Mouse (Mus musculus): ENCODE data around the gene Prr12.

Gene Prr12

GRCm38 (mm10) chr7:45051601-45051974 is 1.1 kb downstream of the Prr12 start:
- no peak for DNase-seq (ENCODE audit: low read depth, low spot score)

DNA sequence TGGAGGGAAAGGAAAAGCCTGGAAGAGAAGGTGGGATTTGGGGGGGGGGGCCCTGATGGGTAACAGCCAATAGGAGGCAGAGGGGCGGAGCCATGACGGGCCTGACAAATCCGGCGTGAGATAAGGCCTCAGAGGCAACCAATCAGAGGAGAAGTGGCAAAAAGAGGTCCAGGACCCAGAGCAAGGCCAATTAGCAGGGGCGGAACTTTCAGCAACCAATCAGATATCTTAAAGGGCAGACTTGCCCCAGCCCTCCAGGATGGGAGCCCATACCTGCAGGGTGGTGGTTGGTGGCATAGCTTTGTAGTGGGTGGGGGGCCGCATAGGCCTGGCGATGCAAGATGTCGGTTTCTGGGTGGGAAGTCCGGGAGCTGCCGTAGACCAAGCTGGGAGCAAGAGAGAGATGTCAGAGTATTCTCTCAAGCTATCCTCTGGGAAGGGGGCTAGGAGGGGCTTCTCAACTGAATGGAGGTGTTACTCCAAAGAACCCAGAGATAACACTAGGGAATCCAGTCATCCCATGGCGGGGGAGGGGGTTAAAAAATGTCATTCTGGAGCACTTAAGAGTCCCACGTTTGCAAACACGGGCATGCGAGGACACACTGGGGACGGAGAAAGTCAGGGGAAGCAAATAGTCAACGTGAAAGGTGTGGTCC is 1.6 kb downstream of the Prr12 start:
- DNase-seq (ENCODE audit: low read depth, low spot score), result peak; percentile 97

DNA sequence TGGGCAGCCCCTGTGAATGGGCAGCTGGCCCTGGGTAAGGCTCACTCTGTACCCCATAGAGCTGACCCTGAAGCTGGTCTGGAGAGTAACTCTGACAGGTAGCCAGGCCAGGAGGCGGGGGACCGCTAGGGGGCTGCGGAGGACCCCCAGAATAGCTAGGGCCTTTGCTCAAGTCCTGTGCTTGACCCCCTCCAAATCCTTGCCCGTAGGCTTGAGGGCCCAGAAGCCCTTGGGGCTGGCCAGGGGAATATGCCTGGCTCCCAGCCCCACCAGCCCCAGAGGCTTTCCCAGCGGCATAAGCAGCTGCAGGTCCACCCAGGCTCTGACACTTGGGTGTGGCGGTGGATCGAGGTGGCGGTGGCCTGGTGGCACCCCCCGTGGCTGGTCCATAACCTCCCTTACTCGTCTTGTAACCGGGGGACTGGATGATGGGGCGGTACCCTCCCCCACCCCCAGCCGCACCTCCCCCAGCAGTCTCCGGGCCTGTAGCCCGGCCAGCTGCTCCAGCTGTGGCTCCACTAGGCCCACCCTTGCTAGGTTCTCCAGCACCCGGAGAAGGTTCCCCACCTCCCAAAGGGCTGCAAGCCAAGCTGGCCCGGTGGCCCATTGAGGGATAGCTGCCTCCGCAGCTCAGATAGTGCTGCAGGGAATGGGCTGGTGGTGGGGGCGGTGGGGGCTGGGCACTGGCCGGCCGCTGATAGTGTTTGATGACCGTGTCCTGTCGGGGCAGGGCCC is 3.6 kb downstream of the Prr12 start:
- DNase-seq (ENCODE audit: low read depth, low spot score), result no peak

- peak; percentile 66 for DNase-seq (ENCODE audit: low read depth, low spot score)
These were observed 4.4 kb downstream of the Prr12 start for GRCm38 (mm10) chr7:45048001-45048890.

DNA sequence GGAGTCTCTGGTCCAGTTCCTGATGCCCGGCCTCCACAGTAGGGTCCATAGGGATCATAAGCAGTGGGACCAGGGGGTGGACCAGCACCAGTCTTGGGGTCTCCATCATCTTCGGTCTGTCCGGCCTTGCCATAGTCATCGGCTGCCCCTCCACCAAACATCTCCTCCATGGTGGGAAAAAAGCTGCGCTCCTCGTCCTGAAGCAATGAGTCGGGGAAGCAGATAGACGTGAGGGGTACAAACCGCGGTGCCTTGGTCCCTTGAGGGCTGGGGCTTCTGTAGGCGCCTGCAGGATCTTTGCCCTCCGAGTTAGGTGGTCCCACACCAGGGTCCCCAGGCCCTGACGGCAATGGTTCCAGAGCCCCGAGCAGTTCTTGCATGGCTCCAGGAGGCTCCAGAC is 5.2 kb downstream of the Prr12 start:
- no peak for DNase-seq (ENCODE audit: low read depth, low spot score)

DNA sequence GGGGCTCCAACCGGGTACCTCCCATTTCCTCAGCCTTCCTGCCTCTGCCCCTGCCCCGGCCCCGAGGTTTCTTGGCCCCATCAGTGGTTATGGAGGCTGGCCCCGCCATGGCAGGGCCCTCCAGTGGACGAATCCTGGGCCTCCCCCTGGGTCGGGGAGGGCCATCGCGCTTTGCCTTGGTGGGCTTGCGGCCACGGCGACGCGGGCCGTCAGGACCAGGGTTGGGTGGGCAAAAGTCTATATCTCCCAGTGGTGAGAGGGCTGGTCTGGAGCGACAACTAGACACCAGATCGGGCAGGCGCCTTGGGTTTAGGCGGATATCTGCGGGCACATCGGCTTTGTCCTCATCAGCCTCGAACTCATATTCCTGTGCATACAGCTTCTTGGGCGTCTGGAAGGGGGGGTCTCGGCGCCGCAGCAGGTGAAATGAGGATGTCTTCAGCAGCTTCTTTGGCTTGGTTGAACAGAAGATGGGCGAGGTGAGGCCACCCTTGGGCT is 5.8 kb downstream of the Prr12 start:
- no peak for DNase-seq (ENCODE audit: low read depth, low spot score)

- no peak for DNase-seq (ENCODE audit: low read depth, low spot score)
These were observed 6.9 kb downstream of the Prr12 start for GRCm38 (mm10) chr7:45045741-45046140.

- DNase-seq (ENCODE audit: low read depth, low spot score), result no peak
These were observed 9.4 kb downstream of the Prr12 start for GRCm38 (mm10) chr7:45043307-45043706.

DNA sequence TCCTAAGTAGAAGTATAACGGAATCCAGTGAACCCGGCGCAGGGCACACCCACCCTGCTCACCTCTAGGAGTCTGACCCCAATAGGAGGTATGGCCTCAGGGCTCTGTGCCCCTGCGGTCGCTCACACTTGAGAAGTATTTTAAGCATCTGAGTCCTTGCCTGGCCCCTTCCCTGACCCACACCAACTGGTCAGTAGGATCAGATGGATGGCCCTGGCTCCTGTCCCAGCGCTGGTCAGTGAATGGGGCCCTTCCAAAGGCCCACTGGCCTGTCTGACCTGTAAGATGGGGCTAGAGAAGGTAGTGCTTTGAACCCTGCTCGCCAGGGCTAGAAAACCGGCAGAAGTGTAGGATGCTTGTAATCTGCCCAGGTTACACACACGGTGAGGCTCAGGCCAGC is 11.8 kb downstream of the Prr12 start:
- DNase-seq (ENCODE audit: low read depth, low spot score), result no peak

DNA sequence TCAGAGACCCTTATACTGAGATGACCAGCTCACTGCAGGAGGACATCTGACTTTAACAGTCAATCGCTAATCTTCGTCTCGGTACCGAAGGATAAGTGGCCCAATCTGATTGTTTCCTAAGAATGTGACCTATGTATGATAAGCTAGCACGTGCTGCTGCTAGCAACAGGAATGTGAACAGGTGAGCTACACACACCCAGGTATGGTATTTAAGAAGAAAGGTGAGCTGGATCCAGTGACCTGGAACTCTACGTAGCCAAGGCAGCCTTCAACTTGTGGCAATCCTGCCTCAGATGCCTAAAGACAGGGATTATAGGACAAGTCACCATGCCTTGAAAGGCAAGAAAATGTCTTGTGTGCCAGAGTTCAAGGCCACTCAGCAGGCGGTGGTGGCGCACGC is 14.3 kb downstream of the Prr12 start:
- no peak for DNase-seq (ENCODE audit: low read depth, low spot score)

- peak; percentile 75 for DNase-seq (ENCODE audit: low read depth, low spot score)
These were observed 14.8 kb downstream of the Prr12 start for GRCm38 (mm10) chr7:45037720-45038361.

GRCm38 (mm10) chr7:45036702-45037101 is 16.0 kb downstream of the Prr12 start:
- peak; percentile 47 for DNase-seq (ENCODE audit: low read depth, low spot score)

DNA sequence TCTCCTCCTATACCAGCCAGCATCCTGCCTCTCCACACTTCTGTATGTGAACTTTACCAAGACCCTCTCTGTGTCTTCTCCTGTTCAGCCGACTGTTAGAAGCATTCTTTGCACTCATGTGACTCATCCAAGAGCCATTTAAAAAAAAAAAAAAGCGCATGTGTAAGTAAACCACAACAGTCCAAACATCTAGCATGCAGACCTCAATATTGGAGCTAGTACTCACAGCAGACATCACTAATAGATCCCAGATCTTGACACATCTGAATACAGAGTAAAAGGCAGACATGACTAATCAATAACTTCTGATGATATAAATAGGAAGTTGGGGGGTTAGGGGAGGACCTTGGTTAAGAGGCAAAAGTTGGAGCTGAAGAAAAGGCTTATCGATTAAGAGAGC is 17.1 kb downstream of the Prr12 start:
- no peak for DNase-seq (ENCODE audit: low read depth, low spot score)

GRCm38 (mm10) chr7:45033722-45034359 is 18.8 kb downstream of the Prr12 start:
- DNase-seq (ENCODE audit: low read depth, low spot score), result no peak

DNA sequence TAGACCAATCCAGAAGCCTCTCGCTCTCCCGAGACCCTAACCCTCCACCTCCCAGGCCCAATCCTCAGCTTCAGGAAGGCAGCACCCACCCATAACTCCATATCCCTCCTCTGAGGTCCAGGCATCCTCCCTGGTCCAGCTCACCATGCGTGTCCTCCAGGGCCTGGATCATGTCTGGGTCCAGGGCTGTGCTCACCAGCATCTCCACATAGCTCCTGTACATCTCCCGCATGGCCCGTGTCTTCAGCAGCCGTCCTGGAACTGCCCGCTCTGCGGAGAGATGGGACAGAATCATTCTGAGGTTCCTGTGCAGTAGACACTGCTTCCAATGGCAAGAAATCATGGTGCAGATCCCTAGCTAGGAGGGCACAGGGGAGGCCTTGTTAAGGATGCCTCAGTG is 21.8 kb downstream of the Prr12 start:
- DNase-seq (ENCODE audit: low read depth, low spot score), result no peak

DNA sequence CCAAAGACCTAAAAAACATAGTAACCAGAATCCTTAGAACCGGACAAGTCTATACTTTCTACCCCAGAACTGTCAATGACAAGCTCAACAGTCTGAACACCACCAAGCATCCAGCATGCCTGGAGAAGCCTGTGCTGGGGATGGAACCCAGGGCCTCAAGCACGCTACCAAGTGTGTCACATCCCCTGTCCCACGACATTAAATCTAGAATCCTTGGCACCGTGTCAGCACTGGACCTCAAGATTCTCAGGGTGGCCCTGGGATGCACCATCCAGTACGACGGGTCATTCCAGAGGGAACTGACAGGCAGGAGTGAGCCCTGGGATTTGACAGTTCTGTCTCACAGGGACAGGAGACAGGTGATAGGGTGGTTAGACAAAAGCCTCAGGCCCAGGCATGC is 22.7 kb downstream of the Prr12 start:
- DNase-seq (ENCODE audit: low read depth, low spot score), result no peak

- no peak for DNase-seq (ENCODE audit: low read depth, low spot score)
These were observed 24.3 kb downstream of the Prr12 start for GRCm38 (mm10) chr7:45028351-45028750.

GRCm38 (mm10) chr7:45027761-45028160 is 24.9 kb downstream of the Prr12 start:
- DNase-seq (ENCODE audit: low read depth, low spot score), result no peak

- no peak for DNase-seq (ENCODE audit: low read depth, low spot score)
These were observed 26.4 kb downstream of the Prr12 start for GRCm38 (mm10) chr7:45026256-45026655.

GRCm38 (mm10) chr7:45025601-45026220 is 27.0 kb downstream of the Prr12 start:
- no peak for DNase-seq (ENCODE audit: low read depth, low spot score)
